Mouse (Mus musculus) ES-Bruce4 (cell line): ENCODE measurements around the gene Soat2.

ENCODE experiments used
- CTCF ChIP-seq: IDR thresholded peaks from one replicate; pipeline ENCODE4 v1.8.1; 2011; ENCODE audit warnings: low read depth, low read length
- EP300 ChIP-seq: IDR thresholded peaks from 2 replicates; pipeline ENCODE4 v1.6.1; 2011; ENCODE audit warnings: low read depth, low read length; ENCODE audit not compliant: insufficient read depth
- POLR2A ChIP-seq: IDR thresholded peaks from one replicate; pipeline ENCODE4 v1.8.1; 2011; ENCODE audit warnings: low read length; ENCODE audit not compliant: insufficient read depth

DNA sequence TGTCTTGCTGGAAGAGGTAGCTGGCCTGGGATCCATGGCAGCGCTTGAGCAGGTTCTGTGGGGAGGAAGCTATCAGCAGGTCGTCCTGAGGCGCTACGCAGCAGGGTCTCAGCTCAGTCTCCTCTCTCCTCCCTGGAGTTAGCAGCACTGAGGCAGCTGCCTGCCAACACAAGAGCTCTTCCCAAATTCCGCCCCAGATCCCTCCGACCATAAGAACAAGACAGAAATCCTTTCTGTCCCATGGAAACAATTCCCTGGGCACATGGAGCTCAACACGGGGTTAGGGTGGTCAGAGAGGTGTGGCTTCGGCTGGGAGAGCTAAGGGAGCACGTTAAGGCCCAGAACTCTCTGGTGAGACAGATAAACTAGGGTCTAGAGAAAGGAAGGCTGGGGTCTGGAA is 28.8 kb downstream of the Soat2 start:
- TF ChIP-seq POLR2A (no peak), EP300 (no peak), CTCF (no peak)
